Mouse (Mus musculus) gastrocnemius, postnatal 10 days (tissue): ENCODE measurements around the gene H6pd. TPM values are rescaled to one million over a fixed set of nuclear protein-coding genes. Genes with fewer than 3 reads are reported as not detected.
"Not testable (repeated sequence)": the region's sequence is repeated elsewhere in the genome, so short reads cannot be mapped to it uniquely, and the experiment has no call there.

Source experiments
- DNase-seq: peaks from one replicate; pipeline ENCODE4 v3.0.0; 2021; ENCODE audit warnings: mixed read lengths
- long read RNA-seq, 2 experiments: library from polyadenylated mRNA; stranded (forward); transcript quantifications; one replicate each; pipeline ENCODE4 v2.0.0; 2021
- total RNA-seq, 2 experiments: library from RNA; stranded (reverse); gene quantifications; 2 replicates each; pipeline ENCODE4 v1.2.3; 2021

Gene H6pd
- 10 to 100 TPM; 57.1 to 61.3 TPM for total RNA-seq
- long read RNA-seq, experiment 1, full-length matches to known transcripts, result 78 of 119 reads
- long read RNA-seq, experiment 1, partial matches to known transcripts, result 3 of 119 reads
- long read RNA-seq, experiment 1, other reads (novel, unspliced or antisense), result 38 of 119 reads
- long read RNA-seq, experiment 2, full-length matches to known transcripts, result 72 of 103 reads
- long read RNA-seq, experiment 2, partial matches to known transcripts, result 26 of 103 reads
- long read RNA-seq, experiment 2, other reads (novel, unspliced or antisense), result 5 of 103 reads

- peak; percentile 94 for DNase-seq
Observed at GRCm38 (mm10) chr4:150008853-150009586, at the start of gene H6pd. Gene H6pd (minus strand): TSS chr4:150009023.

DNA sequence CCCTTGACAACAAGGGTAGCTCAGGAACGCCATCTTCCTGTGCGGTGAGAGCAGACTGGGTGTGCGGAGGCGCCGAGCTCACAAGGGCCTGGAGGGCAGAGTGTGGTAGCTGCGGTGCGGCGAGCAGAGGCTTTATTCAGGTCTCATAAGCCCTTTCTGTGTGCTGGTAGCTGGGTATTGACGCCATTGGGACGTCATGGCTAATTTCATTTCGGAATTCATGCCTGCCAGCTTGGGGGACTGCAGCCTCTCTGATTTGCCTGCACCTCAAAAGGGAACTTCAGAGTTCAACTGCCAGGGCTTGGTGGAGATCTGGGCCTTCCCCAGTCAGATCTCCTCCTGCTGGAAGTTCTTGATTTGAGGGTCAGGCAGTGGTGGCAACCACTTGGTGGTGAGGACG lies 48.9 kb upstream of the H6pd start:
- no peak for DNase-seq

GRCm38 (mm10) chr4:150056171-150056570 lies 47.3 kb upstream of the H6pd start:
- DNase-seq, result no peak

DNA sequence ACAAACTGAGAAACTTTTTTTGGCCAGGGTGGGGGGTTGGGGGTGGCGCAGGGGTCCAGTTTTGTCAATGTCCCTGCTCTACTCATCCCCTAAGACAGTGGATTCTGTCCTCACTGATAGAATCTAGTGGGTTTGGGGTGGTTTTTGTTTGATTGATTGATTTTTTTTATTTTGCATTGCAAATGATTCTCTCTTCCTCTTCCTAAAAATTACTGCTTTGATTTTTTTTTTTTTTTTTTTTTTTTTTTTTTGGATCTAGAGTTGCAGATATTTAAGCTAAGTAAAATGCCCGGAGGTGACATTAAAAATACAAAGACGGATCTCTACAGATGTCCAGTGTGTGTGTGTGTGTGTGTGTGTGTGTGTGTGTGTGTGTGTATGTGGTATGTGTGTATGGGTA lies 43.6 kb upstream of the H6pd start:
- no peak for DNase-seq

GRCm38 (mm10) chr4:150051514-150051913 lies 42.7 kb upstream of the H6pd start:
- no peak for DNase-seq

DNA sequence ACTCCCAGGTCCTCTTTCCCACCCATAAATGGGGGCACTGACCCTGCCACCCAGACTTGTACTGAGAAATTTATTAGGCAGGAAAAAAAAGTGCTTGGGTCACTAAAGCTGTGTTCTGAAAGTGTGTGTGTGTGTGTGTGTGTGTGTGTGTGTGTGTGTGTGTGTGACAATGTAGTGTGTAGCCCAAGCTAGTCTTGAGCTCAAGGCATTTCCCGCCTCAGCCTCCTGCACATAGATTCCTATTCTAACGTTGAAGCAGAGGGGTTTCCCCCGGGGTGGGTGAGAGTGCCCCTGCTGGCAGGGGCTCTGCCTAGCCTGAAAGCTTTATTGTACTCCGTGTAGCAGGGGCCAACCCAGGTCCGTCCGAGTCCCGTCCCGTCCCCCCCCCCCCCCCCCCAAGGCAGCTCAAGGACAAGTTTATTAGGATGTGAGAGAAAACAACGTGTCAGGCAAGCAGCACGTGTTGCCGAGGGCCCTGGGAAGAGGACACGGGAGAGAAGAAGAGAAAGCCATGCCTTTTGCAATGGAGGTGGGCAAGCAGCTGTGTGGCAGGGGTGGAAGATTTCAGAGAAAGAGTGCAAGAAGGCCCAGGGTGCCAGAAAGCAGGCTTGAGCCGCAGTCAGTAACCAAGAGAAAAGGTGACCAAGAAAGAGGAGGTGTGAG lies 40.9 kb upstream of the H6pd start:
- DNase-seq, result no peak

- DNase-seq, result no peak
Observed at GRCm38 (mm10) chr4:150049157-150049513, 40.3 kb upstream of the H6pd start.

- no peak for DNase-seq
Observed at GRCm38 (mm10) chr4:150048478-150049156, 39.8 kb upstream of the H6pd start.

GRCm38 (mm10) chr4:150048038-150048437 lies 39.2 kb upstream of the H6pd start:
- DNase-seq, result peak; percentile 62

- no peak for DNase-seq
Observed at GRCm38 (mm10) chr4:150043591-150043990, 34.8 kb upstream of the H6pd start.

DNA sequence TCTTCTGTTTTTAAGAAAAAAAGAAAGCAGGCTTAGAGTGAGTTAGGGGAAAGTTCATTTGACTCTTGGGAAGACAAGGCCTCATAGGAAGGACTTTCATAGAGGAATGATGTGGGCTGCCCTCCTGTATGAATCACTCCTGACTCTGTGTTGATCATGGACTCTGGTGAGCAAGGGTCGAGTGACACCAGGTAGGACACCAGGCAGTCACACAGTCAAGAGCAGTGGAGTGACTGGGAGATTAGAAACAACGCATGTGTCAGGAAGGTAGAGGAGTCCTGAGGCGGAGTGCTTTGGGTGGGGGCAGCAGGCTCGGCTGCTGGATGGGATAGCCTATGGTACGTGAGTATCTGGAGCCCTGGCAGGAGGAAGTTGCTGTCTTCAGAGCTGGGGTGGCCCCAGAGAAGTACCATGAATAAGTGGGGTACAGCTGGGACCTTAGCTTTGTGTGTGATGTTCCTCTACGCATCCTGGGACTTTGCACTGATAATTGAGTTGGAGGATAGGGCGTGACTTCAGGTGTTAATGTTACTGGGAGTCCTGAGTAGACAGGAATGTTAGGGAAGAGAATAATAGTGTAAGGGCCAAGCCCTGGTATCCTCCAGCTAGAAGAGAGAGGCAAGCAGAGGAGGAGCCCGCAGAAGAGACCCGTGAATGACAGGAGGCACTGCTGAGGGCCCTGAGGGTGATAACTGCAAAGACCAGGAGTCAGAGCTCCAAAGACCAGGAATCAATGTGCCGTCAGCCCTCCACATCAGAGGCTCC lies 32.7 kb upstream of the H6pd start:
- DNase-seq, result no peak

GRCm38 (mm10) chr4:150040856-150041255 lies 32.0 kb upstream of the H6pd start:
- not testable (repeated sequence) for DNase-seq

GRCm38 (mm10) chr4:150040003-150040581 lies 31.3 kb upstream of the H6pd start:
- DNase-seq, result no peak

DNA sequence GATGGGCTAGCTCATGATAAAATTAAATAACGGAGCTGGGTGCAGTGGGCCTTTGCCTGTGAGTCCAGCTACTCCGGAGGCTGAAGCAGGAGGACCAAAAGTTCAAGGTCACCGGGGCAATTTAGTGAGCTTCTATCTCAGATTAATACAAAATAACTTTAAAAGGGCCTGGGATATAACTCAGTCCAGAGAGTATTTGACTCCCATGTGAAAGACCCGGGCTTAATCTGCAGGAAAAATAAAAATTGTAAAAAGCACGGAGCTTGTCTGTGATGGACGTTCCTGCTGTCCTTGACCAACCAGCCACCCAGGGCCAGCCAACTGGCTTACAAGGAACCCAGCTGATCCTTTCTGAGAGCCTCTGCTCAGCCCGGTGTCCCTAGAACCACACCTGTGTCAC lies 29.7 kb upstream of the H6pd start:
- no peak for DNase-seq

DNA sequence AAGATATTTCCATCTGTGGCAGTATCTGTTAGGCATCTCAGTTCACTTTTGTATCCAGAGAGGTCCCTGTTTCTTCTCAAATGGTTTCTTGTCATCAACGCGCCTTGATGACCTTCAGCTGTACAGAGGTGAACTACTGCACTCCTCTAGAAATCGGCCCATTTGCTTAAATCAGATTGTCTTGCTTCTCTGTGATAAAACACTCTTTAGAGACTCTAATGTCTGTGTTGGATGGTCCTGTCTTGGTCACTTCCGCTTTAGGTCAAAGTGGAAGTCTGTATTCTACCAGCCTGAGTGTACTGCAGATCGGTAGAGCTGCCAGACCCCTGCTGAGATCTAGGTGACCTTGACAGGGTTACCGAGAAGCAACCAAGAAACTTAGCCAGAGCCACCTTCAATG lies 27.3 kb upstream of the H6pd start:
- no peak for DNase-seq

- peak; percentile 93 for DNase-seq
Observed at GRCm38 (mm10) chr4:150035280-150035679, 26.5 kb upstream of the H6pd start.

GRCm38 (mm10) chr4:150033261-150033671 lies 24.4 kb upstream of the H6pd start:
- no peak for DNase-seq

DNA sequence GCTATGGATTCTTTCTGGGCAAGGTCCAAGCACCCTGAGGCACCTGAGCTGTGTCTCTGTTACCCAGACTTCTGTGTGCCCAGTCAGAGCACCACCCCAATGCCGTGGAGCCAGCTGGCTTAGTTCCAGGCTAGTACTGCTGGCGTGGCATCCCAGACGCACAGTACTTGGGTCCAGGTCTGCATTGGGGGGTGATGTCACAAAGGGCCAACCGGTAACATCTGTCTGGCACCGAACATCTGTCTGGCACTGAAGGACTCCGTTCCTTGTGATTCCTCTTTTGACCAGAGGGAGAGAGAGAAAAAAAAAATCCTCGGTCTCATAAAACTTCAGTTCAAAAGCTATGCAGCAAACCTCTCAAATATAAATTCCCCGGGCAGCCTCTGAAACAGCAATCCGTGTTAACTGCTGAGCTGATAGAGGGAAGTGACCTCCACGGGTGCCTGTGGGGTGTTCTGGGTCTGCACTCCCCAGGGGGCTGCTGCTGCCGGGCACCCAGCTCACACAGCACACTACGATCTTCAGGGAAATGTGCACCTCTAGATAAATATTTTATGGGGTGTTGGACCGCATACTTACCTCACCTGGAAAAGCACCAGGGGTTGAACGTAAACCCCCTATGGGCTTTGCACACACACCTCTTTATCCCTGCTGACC lies 22.5 kb upstream of the H6pd start:
- peak; percentile 50 for DNase-seq

DNA sequence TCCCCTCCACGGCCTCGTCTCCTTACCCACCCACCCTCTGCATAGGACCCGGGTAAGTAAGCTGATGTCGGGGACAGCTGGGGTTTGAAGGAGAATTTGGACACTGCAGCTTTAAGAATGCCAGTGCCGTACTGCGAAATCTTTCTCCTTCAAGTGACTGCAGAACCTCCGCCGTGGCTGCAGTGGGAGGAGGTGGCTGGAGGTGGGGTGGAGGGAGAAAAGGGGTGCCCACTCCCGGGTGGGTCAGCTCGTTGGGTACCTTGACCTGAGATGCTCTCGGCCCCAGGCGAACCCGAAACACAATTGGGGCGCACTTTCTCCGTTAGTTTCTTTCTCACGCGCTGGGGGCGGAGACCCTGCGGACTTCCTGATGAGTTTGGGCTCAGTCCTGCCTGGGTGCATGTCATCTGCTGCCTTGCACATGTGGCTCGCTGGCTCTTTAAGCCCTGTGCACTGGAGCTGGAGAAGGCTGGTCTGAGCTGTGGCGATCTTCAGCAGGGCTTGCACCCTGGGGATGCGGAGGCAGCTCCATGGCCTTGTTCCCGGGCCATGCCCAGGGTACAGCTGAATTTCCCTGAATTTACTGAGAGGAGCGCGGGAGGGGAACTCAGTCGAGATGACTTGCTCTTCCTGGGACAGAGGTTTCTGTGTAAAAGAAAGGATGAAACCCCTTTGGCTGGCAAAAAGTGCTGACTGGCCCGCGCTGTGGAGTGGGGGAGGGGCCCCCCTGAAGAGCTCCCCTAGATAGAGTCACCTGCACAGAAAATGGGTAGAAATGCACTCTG lies 21.8 kb upstream of the H6pd start:
- peak; percentile 40 for DNase-seq

GRCm38 (mm10) chr4:150029885-150030284 lies 21.1 kb upstream of the H6pd start:
- DNase-seq, result no peak
